Mouse (Mus musculus): ENCODE data around the gene Rexo5.

DNA sequence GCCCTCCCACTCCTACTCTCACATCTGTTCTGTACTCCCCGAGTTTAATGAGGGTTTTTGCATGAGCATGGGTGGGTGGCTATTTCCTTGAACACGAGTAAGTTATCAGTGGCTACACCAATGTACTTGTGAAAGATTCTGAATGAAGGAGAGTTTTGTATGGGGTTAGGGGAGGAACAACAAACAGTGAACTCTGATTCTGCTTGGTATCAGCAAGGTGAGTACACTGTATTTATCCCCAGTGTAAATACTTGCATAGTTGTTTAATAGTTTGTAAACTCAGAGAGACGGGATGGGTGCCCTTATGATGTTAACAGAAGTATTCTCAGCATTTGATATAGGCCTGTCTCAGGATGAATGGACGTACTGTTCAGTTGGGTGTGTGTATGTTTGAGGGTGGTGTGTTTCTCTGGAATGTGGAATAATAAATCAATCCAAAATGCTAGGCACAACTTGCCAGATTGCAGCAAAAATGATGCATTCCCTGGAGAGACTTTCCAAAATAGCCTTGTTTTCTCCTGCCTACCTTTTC is 31.6 kb upstream of the Rexo5 start:
- no peak for TF ChIP-seq CTCF (IDR thresholded peaks at IDR 0.05; ENCODE audit: low read depth)
- TF ChIP-seq EP300 (IDR thresholded peaks at IDR 0.05; ENCODE audit: low read depth): no peak

Measured in heart, postnatal 0 days (tissue).